Mouse (Mus musculus): ENCODE data around the gene Gpr153. TPM values are rescaled to one million over a fixed set of nuclear protein-coding genes. Genes with fewer than 3 reads are reported as not detected.

The Gpr153 gene
- polyA plus RNA-seq, 1 experiment from 2014 or later, result 0.58 TPM

DNA sequence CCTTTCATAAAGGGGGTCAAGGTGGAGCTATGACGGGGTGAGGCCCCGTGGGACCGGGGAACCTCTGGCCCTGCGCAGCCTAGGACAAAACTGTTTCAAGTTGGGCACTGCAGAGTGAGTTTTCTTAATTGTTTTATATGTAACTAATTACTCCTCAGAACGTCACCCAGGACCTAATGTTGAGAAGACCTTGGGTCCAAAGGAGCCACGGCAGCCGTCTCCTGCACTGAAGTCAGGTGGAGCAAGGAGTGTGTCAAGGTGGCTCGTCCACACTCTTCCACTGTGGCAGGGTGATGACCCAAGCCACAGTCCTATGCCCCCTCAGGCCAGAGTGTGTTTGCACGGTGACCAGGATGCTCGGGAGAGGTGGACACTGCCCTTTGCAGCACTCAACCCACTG, 29.1 kb downstream of the Gpr153 start:
- TF ChIP-seq EP300 (IDR thresholded peaks at IDR 0.05; ENCODE audit: low read depth) (no peak), CTCF (IDR thresholded peaks at IDR 0.05; ENCODE audit: low read depth) (no peak)
- no peaks in the 10 kb centered on the region for H3K27me3 ChIP-seq (ENCODE audit: insufficient read depth, low read length)
- 83% methylated on average over 10 of the region's 10 CpGs for WGBS (ENCODE audit: insufficient replicate concordance)

DNA sequence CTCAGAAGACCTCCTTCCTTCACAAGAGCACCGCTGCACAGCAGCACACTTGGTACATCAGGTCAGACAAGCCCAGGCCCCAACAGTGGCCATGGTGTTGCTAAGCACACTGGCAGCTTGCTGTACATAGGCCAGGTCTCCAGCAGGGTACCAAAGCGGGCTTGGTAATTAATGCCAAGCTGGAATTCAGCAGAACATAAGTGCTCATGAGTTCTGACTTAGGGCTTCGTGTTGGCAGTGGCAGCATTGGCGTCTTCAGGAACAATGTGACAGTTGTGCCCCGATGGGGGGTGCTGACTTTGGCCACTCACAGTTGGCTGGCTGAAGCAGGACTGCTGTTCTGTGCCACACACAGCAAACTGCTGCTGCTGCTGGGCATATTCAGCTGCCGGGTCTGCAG, 30.7 kb downstream of the Gpr153 start:
- H3K27me3 ChIP-seq (ENCODE audit: insufficient read depth, low read length), result no peaks in the 10 kb centered on the region
- TF ChIP-seq EP300 (IDR thresholded peaks at IDR 0.05; ENCODE audit: low read depth), result no peak
- TF ChIP-seq CTCF (IDR thresholded peaks at IDR 0.05; ENCODE audit: low read depth), result no peak
- no peak overlapping the region for H3K9ac ChIP-seq (replicated peaks)
- H3K4me3 ChIP-seq (ENCODE audit: low read depth, low read length), result no peak overlapping the region
- 86% methylated on average over 6 of the region's 6 CpGs for WGBS (ENCODE audit: insufficient replicate concordance)
- DNase-seq, result no peak
- no peaks in the 10 kb centered on the region for H3K4me1 ChIP-seq (ENCODE audit: insufficient read depth)
- H3K9me3 ChIP-seq (ENCODE audit: low read length), result no peaks in the 10 kb centered on the region
- H3K27ac ChIP-seq (ENCODE audit: low read depth), result no peak overlapping the region
- peaks cover 25% of the 10 kb centered on the region for H3K36me3 ChIP-seq (replicated peaks; ENCODE audit: insufficient read depth, low read length)
- no peak overlapping the region for H3K4me2 ChIP-seq (ENCODE audit: low read depth, low read length)
- no peak for ATAC-seq

More for the DNA sequence above, 29.1 kb downstream of the Gpr153 start:
- Histone ChIP-seq H3K9ac (replicated peaks) (no peak overlapping the region), H3K27ac (ENCODE audit: low read depth) (no peak overlapping the region), H3K4me3 (ENCODE audit: low read depth, low read length) (no peak overlapping the region), H3K9me3 (ENCODE audit: low read length) (no peaks in the 10 kb centered on the region), H3K4me1 (ENCODE audit: insufficient read depth) (peaks cover 7% of the 10 kb centered on the region), H3K36me3 (replicated peaks; ENCODE audit: insufficient read depth, low read length) (peaks cover 26% of the 10 kb centered on the region), H3K4me2 (ENCODE audit: low read depth, low read length) (no peak overlapping the region)
- DNase-seq, result no peak
- no peak for ATAC-seq

DNA sequence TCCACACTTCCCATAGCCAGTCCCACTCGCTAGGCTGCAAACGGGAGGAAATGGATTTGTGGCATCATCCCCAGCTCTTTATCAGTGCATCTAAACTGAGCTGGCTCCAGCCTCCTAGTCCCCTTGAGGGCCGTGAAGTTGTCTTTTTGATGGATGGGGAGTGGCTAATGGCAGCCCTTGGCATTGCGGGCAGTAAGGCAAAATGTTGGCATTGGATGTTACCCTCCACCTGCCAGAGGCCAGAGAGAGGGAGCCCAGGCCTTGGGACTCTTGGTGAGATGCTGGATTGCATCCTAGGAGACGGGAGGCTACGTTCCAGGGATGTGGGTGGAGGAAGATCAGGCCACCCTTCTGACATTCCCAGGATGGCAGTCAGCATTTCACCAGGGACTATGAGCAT, 32.0 kb downstream of the Gpr153 start:
- 72% methylated on average over 6 of the region's 6 CpGs for WGBS (ENCODE audit: insufficient replicate concordance)
- TF ChIP-seq CTCF (IDR thresholded peaks at IDR 0.05; ENCODE audit: low read depth), result no peak
- TF ChIP-seq EP300 (IDR thresholded peaks at IDR 0.05; ENCODE audit: low read depth), result no peak
- no peak overlapping the region for H3K4me3 ChIP-seq (ENCODE audit: low read depth, low read length)
- no peak overlapping the region for H3K9ac ChIP-seq (replicated peaks)
- peaks cover under 1% of the 10 kb centered on the region; the same call in 1 of the 2 replicates for H3K27me3 ChIP-seq (ENCODE audit: insufficient read depth, low read length)
- no peaks in the 10 kb centered on the region for H3K4me1 ChIP-seq (ENCODE audit: insufficient read depth)
- H3K4me2 ChIP-seq (ENCODE audit: low read depth, low read length), result no peak overlapping the region
- H3K36me3 ChIP-seq (replicated peaks; ENCODE audit: insufficient read depth, low read length), result peaks cover 12% of the 10 kb centered on the region
- DNase-seq, result no peak
- ATAC-seq, result no peak
- no peak overlapping the region for H3K27ac ChIP-seq (ENCODE audit: low read depth)
- no peaks in the 10 kb centered on the region for H3K9me3 ChIP-seq (ENCODE audit: low read length)

DNA sequence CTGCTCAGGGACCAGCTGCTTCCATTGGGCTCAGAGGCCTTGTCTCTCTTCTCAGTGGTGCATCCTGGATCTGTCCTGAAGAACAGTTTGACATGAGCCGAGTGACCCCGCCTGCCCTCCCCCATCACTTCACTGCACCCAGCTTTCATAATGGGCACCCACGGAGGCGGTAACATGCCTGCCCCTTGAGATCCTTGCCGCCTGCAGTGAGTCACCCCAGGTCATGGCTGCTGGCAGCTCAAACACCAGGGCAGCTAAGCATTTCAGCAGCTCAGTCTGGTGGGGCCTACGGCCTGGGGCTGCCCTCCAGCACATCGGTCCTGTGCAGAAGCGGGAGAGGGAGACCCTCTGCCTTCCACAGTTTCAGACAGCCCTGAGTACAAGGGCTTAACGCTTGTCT, 33.5 kb downstream of the Gpr153 start:
- H3K4me2 ChIP-seq (ENCODE audit: low read depth, low read length), result no peak overlapping the region
- H3K9ac ChIP-seq (replicated peaks), result no peak overlapping the region
- no peak overlapping the region for H3K4me3 ChIP-seq (ENCODE audit: low read depth, low read length)
- ATAC-seq (no peak), DNase-seq (no peak)
- H3K27me3 ChIP-seq (ENCODE audit: insufficient read depth, low read length), result peaks cover 16% of the 10 kb centered on the region
- peaks cover 5% of the 10 kb centered on the region; the same call in 1 of the 2 replicates for H3K36me3 ChIP-seq (replicated peaks; ENCODE audit: insufficient read depth, low read length)
- no peaks in the 10 kb centered on the region for H3K4me1 ChIP-seq (ENCODE audit: insufficient read depth)
- TF ChIP-seq CTCF (IDR thresholded peaks at IDR 0.05; ENCODE audit: low read depth), result no peak
- WGBS (ENCODE audit: insufficient replicate concordance), result 83% methylated on average over 9 of the region's 9 CpGs
- H3K9me3 ChIP-seq (ENCODE audit: low read length), result no peaks in the 10 kb centered on the region
- H3K27ac ChIP-seq (ENCODE audit: low read depth), result no peak overlapping the region

DNA sequence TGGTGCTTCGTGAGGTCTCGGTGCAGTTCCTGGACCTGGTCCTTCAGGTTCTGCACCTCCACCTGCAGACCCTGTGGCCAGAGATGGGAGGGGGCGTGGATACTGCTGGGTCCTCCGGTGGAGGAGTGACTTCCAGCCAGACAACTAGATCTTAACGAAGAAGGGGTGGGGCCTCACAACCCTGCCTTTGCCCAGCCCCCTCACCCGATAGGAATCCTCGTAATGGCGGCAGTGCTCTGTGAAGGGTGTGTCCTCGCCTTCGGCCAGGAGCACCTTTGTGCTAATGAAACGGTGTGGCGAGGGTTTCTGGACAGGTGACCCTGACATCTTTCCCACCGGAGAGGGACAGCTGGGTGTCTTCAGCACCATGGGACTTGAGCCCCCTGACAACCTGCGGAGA, 38.2 kb downstream of the Gpr153 start:
- 4% methylated on average over 14 of the region's 14 CpGs for WGBS (ENCODE audit: insufficient replicate concordance)
- H3K4me2 ChIP-seq (ENCODE audit: low read depth, low read length), result no peak overlapping the region
- H3K4me3 ChIP-seq (ENCODE audit: low read depth, low read length), result no peak overlapping the region

DNA sequence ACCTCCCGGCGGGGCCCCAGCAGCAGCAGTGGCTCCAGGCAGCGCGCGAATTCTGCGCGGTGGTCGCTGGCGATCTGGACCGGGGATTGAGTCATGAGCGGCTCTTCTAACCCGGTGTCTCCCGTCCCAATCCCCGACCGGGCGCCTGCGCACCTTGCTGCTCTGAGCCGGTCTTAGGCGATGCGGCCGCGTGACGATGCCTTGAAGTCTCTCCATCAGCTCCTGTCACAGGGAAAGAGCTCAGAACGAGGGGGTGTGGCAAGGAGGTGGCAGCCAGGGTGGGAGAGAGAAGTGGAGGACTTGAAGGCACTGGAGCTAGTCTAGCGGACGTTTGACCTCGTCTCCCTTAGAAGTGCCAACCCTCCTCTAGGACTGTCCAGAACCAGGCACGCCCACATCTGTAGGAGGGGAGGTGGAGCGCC, 39.2 kb downstream of the Gpr153 start:
- no peaks in the 10 kb centered on the region for H3K9me3 ChIP-seq (ENCODE audit: low read length)
- H3K4me2 ChIP-seq (ENCODE audit: low read depth, low read length), result peak overlapping the region; percentile 58
- peak overlapping the region; percentile 30 for H3K4me3 ChIP-seq (ENCODE audit: low read depth, low read length)
- no peaks in the 10 kb centered on the region for H3K36me3 ChIP-seq (replicated peaks; ENCODE audit: insufficient read depth, low read length)
- DNase-seq (no peak), ATAC-seq (no peak)
- whole genome bisulfite sequencing (ENCODE audit: insufficient replicate concordance), result 1% methylated on average over 29 of the region's 29 CpGs
- TF ChIP-seq EP300 (IDR thresholded peaks at IDR 0.05; ENCODE audit: low read depth) (no peak), CTCF (IDR thresholded peaks at IDR 0.05; ENCODE audit: low read depth) (no peak)
- H3K9ac ChIP-seq (replicated peaks), result no peak overlapping the region
- no peak overlapping the region for H3K27ac ChIP-seq (ENCODE audit: low read depth)
- peaks cover 2% of the 10 kb centered on the region; the same call in 1 of the 2 replicates for H3K4me1 ChIP-seq (ENCODE audit: insufficient read depth)
- peaks cover 68% of the 10 kb centered on the region for H3K27me3 ChIP-seq (ENCODE audit: insufficient read depth, low read length)

More for the DNA sequence above, 38.2 kb downstream of the Gpr153 start:
- Histone ChIP-seq H3K27ac (ENCODE audit: low read depth) (no peak overlapping the region), H3K9ac (replicated peaks) (no peak overlapping the region), H3K36me3 (replicated peaks; ENCODE audit: insufficient read depth, low read length) (no peaks in the 10 kb centered on the region), H3K4me1 (ENCODE audit: insufficient read depth) (peaks cover 2% of the 10 kb centered on the region; the same call in 1 of the 2 replicates), H3K9me3 (ENCODE audit: low read length) (no peaks in the 10 kb centered on the region), H3K27me3 (ENCODE audit: insufficient read depth, low read length) (peaks cover 60% of the 10 kb centered on the region)
- ATAC-seq (no peak), DNase-seq (no peak)
- no peak for TF ChIP-seq EP300 (IDR thresholded peaks at IDR 0.05; ENCODE audit: low read depth)
- no peak for TF ChIP-seq CTCF (IDR thresholded peaks at IDR 0.05; ENCODE audit: low read depth)

DNA sequence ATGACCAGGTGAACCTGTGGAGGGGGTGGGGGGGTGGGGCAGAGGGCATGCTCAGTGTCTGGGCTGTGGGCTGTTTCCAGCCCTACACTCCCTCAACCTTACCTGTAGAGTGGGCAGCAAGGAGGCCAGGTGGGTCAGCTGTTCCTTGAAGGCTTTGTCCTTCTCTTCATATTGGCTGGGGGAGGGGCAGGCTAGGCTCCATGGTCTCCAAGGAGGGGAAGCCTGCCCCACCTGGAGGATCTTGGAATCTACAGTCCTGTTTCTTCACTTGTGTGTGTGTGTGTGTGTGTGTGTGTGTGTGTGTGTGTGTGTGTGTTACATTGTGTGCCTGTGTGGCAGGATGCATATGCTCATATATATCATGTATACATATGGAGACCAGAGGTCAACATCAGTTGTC, 39.9 kb downstream of the Gpr153 start:
- H3K27ac ChIP-seq (ENCODE audit: low read depth), result no peak overlapping the region
- ATAC-seq (no peak), DNase-seq (no peak)
- no peak overlapping the region for H3K4me3 ChIP-seq (ENCODE audit: low read depth, low read length)
- no peaks in the 10 kb centered on the region for H3K9me3 ChIP-seq (ENCODE audit: low read length)
- TF ChIP-seq CTCF (IDR thresholded peaks at IDR 0.05; ENCODE audit: low read depth) (no peak), EP300 (IDR thresholded peaks at IDR 0.05; ENCODE audit: low read depth) (no peak)
- no peak overlapping the region for H3K9ac ChIP-seq (replicated peaks)
- H3K36me3 ChIP-seq (replicated peaks; ENCODE audit: insufficient read depth, low read length), result no peaks in the 10 kb centered on the region
- peaks cover 8% of the 10 kb centered on the region for H3K4me1 ChIP-seq (ENCODE audit: insufficient read depth)
- H3K27me3 ChIP-seq (ENCODE audit: insufficient read depth, low read length), result peaks cover 70% of the 10 kb centered on the region
- H3K4me2 ChIP-seq (ENCODE audit: low read depth, low read length), result no peak overlapping the region
